Mouse (Mus musculus): ENCODE measurements at regions not wholly inside any gene's neighbourhood (a gene's known extent, or its start where the extent isn't known, plus 50 kb on each side); places are given as distances from the start of the nearest gene placed in this dataset.

DNA sequence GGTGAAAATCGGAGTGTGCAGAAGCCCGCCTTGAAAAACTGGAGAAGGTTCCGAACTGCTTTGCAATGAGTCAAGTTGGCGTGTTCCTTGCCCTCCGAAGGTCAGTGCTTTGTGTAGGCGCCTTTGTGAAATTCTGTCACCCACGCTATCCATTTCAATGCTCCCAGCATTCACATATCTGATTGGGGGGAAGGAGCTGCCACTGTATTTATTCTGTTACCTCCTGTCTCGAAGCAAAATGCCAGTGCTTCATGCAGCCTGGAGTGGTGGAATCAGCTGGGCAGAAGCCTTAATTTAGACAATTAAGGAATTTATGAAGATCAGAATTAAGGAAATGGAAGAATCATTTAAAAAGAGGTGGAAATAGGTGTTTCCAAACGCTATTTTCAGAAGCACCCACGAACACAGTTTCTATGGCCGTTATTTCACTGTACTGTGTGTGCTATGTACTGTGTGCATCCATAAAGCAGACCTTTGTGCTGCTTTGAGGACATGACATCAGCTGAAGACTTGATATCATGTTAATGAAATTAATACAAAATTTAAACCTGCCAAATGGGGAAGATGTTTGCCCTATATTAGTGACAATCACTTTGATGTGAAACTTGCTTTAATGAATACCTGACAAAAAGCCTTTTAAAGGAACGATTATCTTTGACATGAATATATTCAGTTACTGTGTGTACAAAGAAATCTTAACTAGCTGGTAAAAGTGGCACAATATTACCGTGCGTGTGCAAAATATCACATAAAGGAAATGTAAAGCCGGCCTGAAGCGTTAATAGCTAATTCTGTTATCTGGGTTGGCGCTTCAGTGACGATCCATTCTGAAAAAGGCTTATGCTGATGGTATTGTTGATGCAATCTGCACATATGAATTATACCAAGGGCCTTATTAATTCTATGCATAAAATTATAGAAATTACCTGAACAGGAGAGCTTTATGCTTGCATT, 72.9 kb upstream of the Gls start:
- no peak for DNase-seq (ENCODE audit: extremely low spot score)

DNA sequence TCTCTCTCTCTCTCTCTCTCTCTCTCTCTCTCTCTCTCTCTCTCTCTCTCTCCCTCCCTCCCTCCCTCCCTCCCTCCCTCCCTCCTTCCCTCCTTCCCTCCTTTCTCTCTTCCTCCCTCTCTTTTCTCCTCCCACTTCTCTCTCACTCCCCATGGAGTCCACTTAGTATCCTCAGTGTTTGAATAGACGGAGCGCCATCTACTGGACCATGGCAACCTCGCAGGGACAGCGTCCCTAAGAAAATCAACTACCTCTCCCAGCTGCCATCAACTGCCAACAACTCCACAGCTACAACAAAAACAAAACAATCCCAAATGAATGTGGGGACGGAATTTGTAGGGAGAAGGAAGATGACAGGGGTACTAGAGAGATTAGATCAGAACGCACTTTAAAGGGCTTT, 69.5 kb upstream of the Gls start:
- DNase-seq (ENCODE audit: extremely low spot score) = peak; percentile 73

DNA sequence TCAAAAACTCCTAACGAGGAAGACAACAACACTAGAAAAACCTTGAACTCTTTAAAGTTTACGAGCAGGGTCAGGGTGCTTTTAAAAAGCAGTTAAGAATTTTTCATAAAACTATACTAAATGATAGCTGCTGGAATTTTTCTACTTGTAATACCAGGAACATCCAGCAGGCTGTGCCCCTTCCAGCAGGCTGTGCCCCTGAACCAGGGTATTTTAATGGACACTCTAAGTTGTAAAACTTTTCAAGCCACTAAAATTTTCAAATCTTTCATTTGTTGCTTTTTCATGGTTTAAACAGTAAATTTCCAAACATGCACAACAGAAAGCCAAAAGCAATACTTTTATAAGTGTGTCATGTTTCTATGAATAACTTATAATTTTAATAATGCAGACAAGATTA, 68.2 kb upstream of the Gls start:
- peak; percentile 20 for DNase-seq (ENCODE audit: extremely low spot score)

DNA sequence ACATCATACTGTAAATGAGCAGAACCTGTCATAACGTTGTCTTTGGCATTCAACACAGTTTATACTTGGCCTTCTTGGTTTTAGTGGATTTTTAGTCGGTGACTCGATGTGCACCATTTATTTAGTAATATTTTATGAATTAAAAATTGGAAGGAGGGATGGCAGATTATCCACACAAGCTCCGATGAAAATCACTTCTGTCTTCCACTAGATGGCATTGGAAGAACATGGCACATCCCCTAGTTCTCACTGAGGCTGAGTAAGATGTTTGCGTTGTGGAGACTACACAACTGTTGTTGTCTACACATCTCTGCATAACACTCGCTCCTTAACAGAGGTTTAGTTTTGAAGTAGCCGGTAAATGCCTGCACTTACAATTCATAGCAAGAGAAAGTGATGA, 66.5 kb upstream of the Gls start:
- no peak for DNase-seq (ENCODE audit: extremely low spot score)

DNA sequence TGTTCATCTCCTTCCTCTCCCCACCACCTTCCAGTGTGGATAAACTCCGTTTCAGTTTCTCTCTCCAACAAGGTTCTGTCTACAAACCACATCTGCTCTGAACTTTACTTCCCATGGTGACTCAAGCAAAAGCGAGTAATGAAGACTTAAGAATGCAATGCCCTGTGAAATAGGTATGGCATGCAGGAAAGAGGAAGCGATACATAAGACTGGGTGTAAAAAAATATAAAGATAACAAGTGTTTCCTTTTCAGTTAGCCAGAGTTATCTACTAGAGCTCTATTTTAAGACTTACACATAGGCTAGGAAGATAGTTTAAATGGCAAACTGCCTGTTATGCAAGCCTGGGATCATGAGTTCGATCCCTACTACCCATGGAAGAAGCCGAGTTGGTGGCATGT, 65.3 kb upstream of the Gls start:
- DNase-seq (ENCODE audit: extremely low spot score) = no peak

DNA sequence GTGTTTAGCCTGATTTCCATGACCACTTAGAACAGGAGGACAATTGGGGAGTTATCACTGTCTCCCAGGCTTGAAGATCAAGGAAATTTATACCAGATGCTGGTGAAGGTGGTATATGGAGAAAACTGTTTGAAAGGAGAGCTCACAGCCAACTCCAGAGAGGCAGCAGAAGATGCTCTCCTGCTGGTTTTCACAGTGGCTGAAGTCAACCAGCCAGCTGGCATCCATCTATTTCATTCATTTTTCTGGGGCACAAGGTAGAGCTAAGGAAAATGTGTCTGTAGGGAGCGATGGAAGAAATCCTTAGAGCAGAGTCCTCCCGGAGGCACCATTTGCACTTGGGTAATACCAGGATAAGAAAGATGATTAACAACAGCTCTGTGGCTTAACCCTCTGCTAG, 63.1 kb upstream of the Gls start:
- no peak for DNase-seq (ENCODE audit: extremely low spot score)

DNA sequence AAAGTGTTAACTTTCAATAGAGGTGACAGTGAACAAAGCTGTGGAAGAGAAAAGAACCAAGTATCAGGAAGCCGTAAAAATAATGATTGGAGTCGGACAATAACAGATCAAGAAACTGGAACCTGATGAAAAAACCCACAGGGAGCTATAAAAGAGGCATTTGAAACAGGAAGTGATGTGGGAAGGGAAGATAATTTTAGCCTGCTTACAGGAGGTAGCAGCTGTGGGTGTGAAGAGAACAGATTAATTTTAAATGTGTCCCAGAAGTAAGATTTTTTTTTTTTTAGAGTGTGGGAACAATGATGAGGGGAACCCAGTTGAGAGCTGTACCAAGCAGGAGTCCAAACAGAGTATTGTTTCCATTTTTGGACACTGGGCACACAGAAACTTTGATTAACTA, 61.5 kb upstream of the Gls start:
- DNase-seq (ENCODE audit: extremely low spot score) = no peak

DNA sequence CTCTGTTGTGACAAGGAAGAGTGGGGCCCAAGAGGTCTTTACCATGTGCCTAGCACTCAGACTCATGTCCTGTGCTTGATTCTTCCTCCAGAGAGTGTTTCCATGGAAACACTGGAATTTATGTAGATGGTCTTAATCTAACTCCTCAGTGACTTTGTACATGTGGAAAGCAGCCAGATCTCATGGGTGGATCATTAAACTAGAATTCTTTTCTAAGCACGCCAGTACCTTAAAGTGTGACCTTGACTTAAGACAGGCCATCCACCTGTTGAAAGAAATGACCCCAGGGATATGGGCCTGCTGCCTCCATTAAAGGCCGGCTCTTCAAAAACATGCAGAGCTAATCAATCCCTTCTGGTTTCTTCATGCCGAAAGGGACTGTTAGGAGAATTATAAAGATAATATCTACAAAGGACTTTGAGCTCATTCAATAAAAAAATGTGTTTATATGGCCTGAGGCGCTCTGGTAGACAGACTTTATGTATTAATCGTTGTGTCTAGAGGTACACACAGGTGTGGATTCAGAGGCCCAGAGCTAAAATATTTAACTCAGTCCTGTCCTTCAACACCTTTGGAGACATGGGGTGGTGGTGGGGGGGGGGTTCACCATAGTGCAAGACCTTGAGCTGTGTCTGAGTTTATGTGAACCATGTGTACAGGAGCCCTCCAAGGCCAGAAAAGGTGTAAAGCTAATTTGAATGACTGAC, 60.5 kb upstream of the Gls start:
- no peak for DNase-seq (ENCODE audit: extremely low spot score)

Measured in embryo, embryonic 9.5 days (tissue).